ENCODE assay signal across 25 mouse cellular contexts in the genomic region with DNA sequence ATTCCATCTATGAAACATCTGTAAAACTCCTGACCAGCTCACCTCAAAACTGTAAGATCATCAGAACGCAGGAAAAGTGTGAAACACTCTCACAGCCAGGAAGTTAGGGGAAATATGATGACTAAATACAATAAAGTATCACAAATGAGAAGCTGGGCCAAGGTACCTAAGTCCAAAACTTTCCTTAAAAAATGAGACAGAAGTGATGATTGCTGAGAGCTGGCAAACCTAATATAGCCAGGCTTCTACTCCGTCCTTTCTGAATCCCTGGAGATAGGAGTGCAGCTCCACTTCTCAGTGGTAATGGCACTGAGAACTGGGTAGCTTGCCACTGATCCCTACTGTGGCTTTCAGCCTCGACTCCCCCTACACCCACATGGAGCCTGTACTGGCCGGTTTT.
A peak's percentile ranks its signal among the peaks of the same experiment; 100 is the strongest.
DNase-seq lines count a peak whose midpoint lies in the region; ATAC-seq and TF ChIP-seq lines count a peak whose summit lies in the region.
"Had no signal": no experiment of that assay in that cellular context is flagged by ENCODE, and none has a peak within 500 bp of the region (broad histone marks: within the 10 kb centered on the region; RNA-seq: fewer than 3 reads in every experiment).

No protein-coding gene starts in this region.

- no peak overlapping the region for H3K9ac ChIP-seq in heart, embryonic 12.5 days
- H3K9ac ChIP-seq in heart, adult 2 months (ENCODE audit: low read depth, low read length), result no peak overlapping the region

- H3K4me1 ChIP-seq in embryonic fibroblast, embryonic 13.5 days (ENCODE audit: control insufficient read depth, insufficient read depth, low read length), result peaks cover 2% of the 10 kb centered on the region; the same call in 1 of the 2 replicates
- H3K4me1 ChIP-seq in heart, embryonic 12.5 days (replicated peaks), result peaks cover 4% of the 10 kb centered on the region; the same call in 1 of the 2 replicates
- peaks cover 2% of the 10 kb centered on the region for H3K4me1 ChIP-seq in heart, adult 2 months (ENCODE audit: control insufficient read depth, insufficient read depth, low read length)

- peak; percentile 69 for DNase-seq in 3T3-L1 (ENCODE audit: low read depth, low spot score)
- peak; percentile 77 for DNase-seq in NIH3T3 (ENCODE audit: low read depth)
- peak; percentile 50 for DNase-seq in adipocyte (ENCODE audit: low spot score)
- no peak for DNase-seq in heart, adult 2 months
- DNase-seq in spleen, postnatal 10 days (ENCODE audit: low spot score in 2 of 2), result no peak
- DNase-seq: adrenal gland, adult 2 months; adrenal gland, adult 8-10 months; adrenal gland, postnatal 10 days; adrenal gland, postnatal 14 days; adrenal gland, postnatal 25 days; adrenal gland, postnatal 36 days; B cell, adult 2 months; cerebellum, adult 11 months; cerebellum, adult 11-12 months; cerebellum, adult 18-20 months; cerebellum, adult 2 months; cerebellum, adult 8-10 months had no signal

- no peak for TF ChIP-seq CTCF in embryonic fibroblast, embryonic 13.5 days (IDR thresholded peaks at IDR 0.05; ENCODE audit: borderline replicate concordance, insufficient read depth, low read length)
- TF ChIP-seq CTCF in heart, adult 2 months (IDR thresholded peaks at IDR 0.05), result no peak

- no peaks in the 10 kb centered on the region for H3K79me2 ChIP-seq in heart, adult 2 months (replicated peaks; ENCODE audit: control insufficient read depth, insufficient read depth, low read length)

- H3K4me3 ChIP-seq in embryonic fibroblast, embryonic 13.5 days (ENCODE audit: insufficient read depth, low read length), result no peak overlapping the region
- no peak overlapping the region for H3K4me3 ChIP-seq in heart, embryonic 12.5 days
- no peak overlapping the region for H3K4me3 ChIP-seq in heart, adult 2 months

- intact Hi-C loops in heart, adult 2 months (cut with DNase I), result loop anchor here (10.0 kb wide), 1 partner anchor 787 kb away; no protein-coding TSS in a partner anchor

- WGBS in heart, embryonic 12.5 days, result 62% methylated on average over 4 of the region's 4 CpGs
- WGBS in heart, adult 2 months, result 67% methylated on average over 4 of the region's 4 CpGs

- peaks cover 4% of the 10 kb centered on the region for H3K27me3 ChIP-seq in heart, embryonic 12.5 days (replicated peaks)
- H3K27me3 ChIP-seq in heart, adult 2 months (ENCODE audit: control insufficient read depth, insufficient read depth, low read length), result no peaks in the 10 kb centered on the region; the same call in 1 of the 2 replicates
- H3K27me3 ChIP-seq: CH12.LX, Patski had no signal

- H3K9me3 ChIP-seq in heart, embryonic 12.5 days (replicated peaks), result peaks cover 4% of the 10 kb centered on the region; the same call in 1 of the 2 replicates
- H3K9me3 ChIP-seq: G1E had no signal

- H3K36me3 ChIP-seq in heart, embryonic 12.5 days, result no peaks in the 10 kb centered on the region
- H3K36me3 ChIP-seq in heart, adult 2 months (ENCODE audit: control insufficient read depth, insufficient read depth, low read length), result no peaks in the 10 kb centered on the region
- H3K36me3 ChIP-seq: G1E had no signal

- TF ChIP-seq EP300 in heart, adult 2 months (IDR thresholded peaks at IDR 0.05; ENCODE audit: insufficient read depth, low read depth, low read length), result no peak

- 0 out of 2 replicates have a peak overlapping the region, but pooled peaks have one; percentile 84 for H3K27ac ChIP-seq in embryonic fibroblast, embryonic 13.5 days (ENCODE audit: insufficient read depth, low read length)
- H3K27ac ChIP-seq in heart, embryonic 12.5 days (ENCODE audit: poor library complexity, severe bottlenecking), result no peak overlapping the region
- no peak overlapping the region for H3K27ac ChIP-seq in heart, adult 2 months

- no peak for TF ChIP-seq POLR2A in embryonic fibroblast, embryonic 13.5 days (IDR thresholded peaks at IDR 0.05; ENCODE audit: low read depth, low read length)
- no peak for TF ChIP-seq POLR2A in heart, adult 2 months (IDR thresholded peaks at IDR 0.05; ENCODE audit: insufficient read depth, low read depth, low read length)

- no peak for ATAC-seq in inflammation-experienced regulatory T-cells, adult 6 months
- ATAC-seq in heart, embryonic 12.5 days (ENCODE audit: insufficient number of reproducible peaks, low FRiP score), result no peak
- ATAC-seq: activated CD4-positive, CD25-positive, alpha-beta regulatory T cell, adult 4 months; CD4-positive, CD25-positive, alpha-beta regulatory T cell, adult 4 months; Patski had no signal

- no peak overlapping the region for H3K4me2 ChIP-seq in heart, embryonic 12.5 days

Comparison
In these comparisons a context has a peak if more than half of its experiments do, and no peak if none do; other contexts are left out.
1. DNase-seq: peak in 3T3-L1 (single experiment), NIH3T3 (single experiment) and adipocyte (single experiment); none in heart, adult 2 months (0 of 2) and spleen, postnatal 10 days (0 of 2).